Mouse (Mus musculus): ENCODE results near the gene Dag1. TPM values are rescaled to one million over a fixed set of nuclear protein-coding genes. Genes with fewer than 3 reads are reported as not detected.

Gene Dag1
- total RNA-seq, 1 experiment from 2014 or later = 12.2 TPM

DNA sequence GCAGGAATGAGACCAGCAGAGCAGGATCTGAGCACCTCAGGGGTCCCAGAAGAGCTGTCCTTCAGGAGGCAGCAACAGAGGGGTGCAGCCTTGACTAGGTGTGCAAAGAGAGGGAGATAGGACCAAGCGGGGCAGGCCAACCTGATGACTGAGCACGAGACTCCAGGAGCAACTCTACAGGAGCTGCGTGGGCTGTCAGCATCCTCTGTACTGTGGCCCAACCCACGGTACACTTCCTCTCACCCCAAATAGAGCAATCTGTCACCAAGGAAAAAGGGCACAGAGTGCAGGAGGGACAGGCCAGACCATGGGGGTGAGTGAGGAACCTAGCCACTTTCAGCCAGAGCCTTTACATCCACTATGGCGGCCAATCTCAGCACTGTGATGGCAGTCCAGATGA is 107.0 kb downstream of the Dag1 start:
- no peak for ATAC-seq (ENCODE audit: extremely low read depth, insufficient number of reproducible peaks, low FRiP score, poor library complexity, severe bottlenecking)

DNA sequence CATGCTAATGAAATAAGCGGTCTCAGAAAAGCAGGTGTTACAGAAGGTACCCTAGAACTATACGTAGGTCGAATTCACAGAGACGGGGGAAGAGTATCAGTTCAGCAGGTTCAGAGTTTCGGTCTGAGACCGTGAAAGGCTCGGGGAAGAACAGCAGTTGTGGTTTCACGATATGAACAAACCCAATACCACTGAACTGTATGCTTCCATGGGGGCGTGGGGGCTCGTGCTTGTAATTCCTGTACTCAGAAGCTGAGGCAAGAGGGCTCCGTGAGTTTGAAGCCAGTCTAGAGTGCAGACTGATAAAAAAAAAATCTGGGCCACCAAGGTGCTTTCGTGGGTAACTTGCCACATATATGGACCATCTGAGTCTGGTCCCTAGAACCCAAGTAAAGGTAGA is 108.9 kb downstream of the Dag1 start:
- ATAC-seq (ENCODE audit: extremely low read depth, insufficient number of reproducible peaks, low FRiP score, poor library complexity, severe bottlenecking) = no peak

Other genes starting within 250 kb of the Dag1 start
- gene Gmppb, start 214.7 kb downstream of the Dag1 start, total RNA-seq (2017) = 11.2 and 13.1 TPM in 2 replicates
- 3.6 and 4.5 TPM in 2 replicates for gene Amigo3, start 210.8 kb downstream of the Dag1 start, total RNA-seq (2017)
- gene Mst1, start 183.5 kb downstream of the Dag1 start, total RNA-seq (2017) = not detected in 2 replicates
- gene Rnf123, start 180.6 kb downstream of the Dag1 start, total RNA-seq (2017) = 62.7 and 90.3 TPM in 2 replicates
- gene Apeh, start 169.4 kb downstream of the Dag1 start, total RNA-seq (2017) = 74.5 and 116 TPM in 2 replicates
- gene Bsn, start 73.6 kb downstream of the Dag1 start, total RNA-seq (2017) = 0.12 and 0.23 TPM in 2 replicates
- gene Nicn1, start 26.5 kb upstream of the Dag1 start, total RNA-seq (2017) = 4.3 and 4.4 TPM in 2 replicates
- 5.6 and 7.8 TPM in 2 replicates for gene Amt, start 32.9 kb upstream of the Dag1 start, total RNA-seq (2017)
- gene Rhoa, start 42.2 kb upstream of the Dag1 start, total RNA-seq (2017) = 487 and 547 TPM in 2 replicates
- 17.4 and 23.4 TPM in 2 replicates for gene Tcta, start 42.2 kb upstream of the Dag1 start, total RNA-seq (2017)
- 689 and 756 TPM in 2 replicates for gene Gpx1, start 74.9 kb upstream of the Dag1 start, total RNA-seq (2017)
- gene Usp4, start 83.9 kb upstream of the Dag1 start, total RNA-seq (2017) = 140 and 154 TPM in 2 replicates
- 3.0 and 9.3 TPM in 2 replicates for gene 1700102P08Rik, start 128.8 kb upstream of the Dag1 start, total RNA-seq (2017)
- not detected in 2 replicates for gene Ccdc36, start 164.5 kb upstream of the Dag1 start, total RNA-seq (2017)
- gene BC048562, start 172.5 kb upstream of the Dag1 start, total RNA-seq (2017) = not detected in 2 replicates
- 15.7 and 19.8 TPM in 2 replicates for gene Ccdc71, start 196.6 kb upstream of the Dag1 start, total RNA-seq (2017)
- gene Klhdc8b, start 197.6 kb upstream of the Dag1 start, total RNA-seq (2017) = 2.9 and 5.7 TPM in 2 replicates
- not detected in 2 replicates for gene Lamb2, start 215.8 kb upstream of the Dag1 start, total RNA-seq (2017)
- gene Usp19, start 226.6 kb upstream of the Dag1 start, total RNA-seq (2017) = 105 and 106 TPM in 2 replicates
- 97.9 and 119 TPM in 2 replicates for gene Qars, start 243.7 kb upstream of the Dag1 start, total RNA-seq (2017)